Mouse (Mus musculus) ES-Bruce4 (cell line): Measurements from ENCODE around the gene Ankfn1.

ENCODE experiments used
- CTCF ChIP-seq: IDR thresholded peaks from one replicate; pipeline ENCODE4 v1.8.1; 2011; ENCODE audit warnings: low read depth, low read length
- POLR2A ChIP-seq: IDR thresholded peaks from one replicate; pipeline ENCODE4 v1.8.1; 2011; ENCODE audit warnings: low read length; ENCODE audit not compliant: insufficient read depth

GRCm38 (mm10) chr11:89538376-89538775, 239.1 kb downstream of the Ankfn1 start:
- TF ChIP-seq CTCF = no peak
- no peak for TF ChIP-seq POLR2A
